Mouse (Mus musculus) kidney, postnatal 10 days (tissue): ENCODE data around the gene Atr.
"Not testable (repeated sequence)": the region's sequence is repeated elsewhere in the genome, so short reads cannot be mapped to it uniquely, and the experiment has no call there.

Source experiments
- DNase-seq: peaks from one replicate; pipeline ENCODE4 v3.0.0; 2021; ENCODE audit warnings: mixed read lengths

The Atr gene

DNA sequence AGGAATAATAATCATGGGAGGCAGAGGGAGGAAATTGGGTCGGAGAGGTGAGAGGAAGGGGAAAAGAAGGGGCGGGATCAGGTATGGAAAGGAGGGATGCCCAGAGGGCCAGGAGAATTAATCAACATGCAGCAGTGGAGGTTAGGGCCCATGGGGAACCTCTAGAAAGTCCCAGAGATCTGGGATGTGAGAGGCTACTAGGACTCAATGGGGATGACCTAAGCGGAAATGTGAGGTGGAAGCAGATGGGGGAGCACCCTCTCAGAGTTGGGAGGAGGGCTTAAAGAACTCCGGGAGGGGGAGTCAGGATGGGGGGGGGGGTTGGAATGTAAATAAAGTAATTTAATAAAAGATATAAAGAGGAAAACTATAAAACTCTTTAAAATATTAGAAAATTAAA lies 96.3 kb downstream of the Atr start:
- DNase-seq: no peak

DNA sequence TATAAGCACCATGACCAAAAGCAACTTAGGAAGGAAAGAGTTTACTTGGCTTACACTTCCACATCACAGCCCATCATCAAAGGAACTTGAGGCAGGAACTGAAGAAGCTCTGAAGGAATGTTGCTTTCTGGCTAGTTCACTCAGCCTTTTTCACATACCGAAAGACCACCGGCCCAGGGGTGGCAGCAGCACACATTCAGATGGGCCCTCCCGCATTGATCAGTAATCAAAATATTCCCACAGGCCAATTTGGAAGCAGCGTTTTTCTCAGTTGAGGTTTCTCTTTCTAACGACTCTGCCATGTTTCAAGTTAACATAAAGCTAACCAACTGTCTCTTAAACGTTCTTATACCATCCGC lies 96.8 kb downstream of the Atr start:
- DNase-seq: peak; percentile 38

DNA sequence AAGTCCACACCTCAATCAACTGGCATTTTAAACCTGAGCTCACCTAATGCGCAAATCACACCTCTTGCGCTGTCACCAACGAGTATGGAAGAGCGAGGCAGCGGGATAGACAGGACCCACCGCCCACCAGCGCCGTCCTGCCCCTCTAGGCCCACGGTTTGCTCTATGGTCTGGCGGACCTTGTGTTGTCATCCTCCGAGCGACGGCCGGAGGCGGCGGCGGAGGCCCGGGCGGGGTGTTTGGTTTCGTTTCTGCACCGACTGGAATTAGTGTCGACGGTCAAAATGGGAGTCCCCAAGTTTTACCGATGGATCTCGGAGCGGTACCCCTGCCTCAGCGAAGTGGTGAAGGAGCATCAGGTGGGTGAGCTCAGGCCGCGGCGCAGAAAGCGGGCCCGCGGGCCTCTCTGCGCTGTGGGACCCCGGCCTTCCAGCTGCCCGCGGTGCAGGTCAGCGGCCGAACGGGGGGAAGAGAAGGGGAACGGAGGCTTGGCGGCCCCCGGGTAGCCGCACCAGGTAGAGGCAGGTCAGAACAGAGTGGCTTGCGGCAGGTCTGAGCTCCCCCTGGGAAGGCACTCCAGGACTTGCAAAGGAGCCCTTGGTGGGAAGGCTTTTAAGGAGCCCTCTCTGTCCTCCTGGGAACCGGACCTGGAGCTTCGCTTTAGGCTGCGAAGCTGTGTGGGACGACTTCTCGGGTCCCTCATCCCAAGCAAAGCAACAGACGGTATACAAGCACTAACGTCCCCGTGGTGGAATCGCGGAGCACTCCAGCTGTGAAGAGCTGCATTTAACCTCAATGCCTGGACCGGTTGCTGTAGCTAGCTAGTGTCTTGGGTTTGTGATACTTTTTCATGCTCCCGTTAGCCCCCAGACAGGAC lies 97.4 kb downstream of the Atr start, which contains the start of gene Xrn1:
Gene Xrn1, plus strand, starts transcription at position 176 of the 877 bp plus-strand sequence.
- peak; percentile 96 for DNase-seq

DNA sequence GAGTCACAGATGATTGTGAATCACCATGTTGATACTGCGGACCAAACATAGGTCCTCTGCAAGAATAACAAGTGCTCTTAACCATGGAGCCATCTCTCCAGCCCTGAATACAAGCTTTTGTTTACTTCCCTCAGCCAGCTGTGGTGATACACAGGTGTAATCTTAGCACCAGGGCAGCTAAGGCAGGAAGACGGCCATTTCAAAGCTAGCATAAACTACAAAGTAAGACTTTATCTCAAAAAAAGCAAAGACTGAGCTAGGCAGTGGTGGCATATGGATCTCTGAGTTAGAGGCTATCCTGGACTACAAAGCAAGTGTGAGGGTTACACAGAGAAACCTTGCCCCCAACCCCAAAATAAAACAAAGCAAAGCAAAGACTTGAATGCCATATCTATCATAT lies 100.2 kb downstream of the Atr start:
- DNase-seq: no peak

DNA sequence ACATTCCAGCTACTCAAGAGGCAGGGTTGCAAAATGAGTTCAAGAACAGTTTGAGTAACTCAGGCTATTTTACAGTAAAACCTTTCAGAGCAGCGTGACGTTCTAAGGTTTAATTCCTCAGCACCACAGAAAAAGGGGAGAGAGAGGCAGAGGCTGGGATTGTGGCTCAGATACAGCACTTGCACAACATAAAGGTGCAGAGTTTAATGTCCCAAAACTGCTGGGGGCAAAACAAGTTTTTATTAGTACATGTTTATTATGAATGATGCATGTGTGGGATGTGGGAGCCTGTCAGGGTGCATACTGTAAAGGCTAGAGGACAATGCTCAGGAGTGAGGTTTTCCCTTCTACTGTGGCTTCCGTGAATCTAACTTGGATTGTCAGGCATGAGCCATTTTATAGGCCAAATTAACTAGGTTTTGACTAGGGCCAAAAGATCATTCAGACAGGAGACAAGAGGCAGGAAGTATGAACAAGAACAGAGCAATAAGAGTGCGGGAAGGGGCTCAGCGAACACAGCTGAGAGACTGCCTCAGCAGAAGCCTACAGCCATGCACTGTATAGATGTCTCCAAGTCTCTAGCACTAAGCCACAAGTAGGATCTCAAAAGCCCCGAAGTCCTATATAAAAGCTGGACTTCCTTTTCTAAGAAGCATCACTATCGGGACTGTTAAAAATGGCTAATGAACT lies 100.8 kb downstream of the Atr start:
- DNase-seq: no peak

DNA sequence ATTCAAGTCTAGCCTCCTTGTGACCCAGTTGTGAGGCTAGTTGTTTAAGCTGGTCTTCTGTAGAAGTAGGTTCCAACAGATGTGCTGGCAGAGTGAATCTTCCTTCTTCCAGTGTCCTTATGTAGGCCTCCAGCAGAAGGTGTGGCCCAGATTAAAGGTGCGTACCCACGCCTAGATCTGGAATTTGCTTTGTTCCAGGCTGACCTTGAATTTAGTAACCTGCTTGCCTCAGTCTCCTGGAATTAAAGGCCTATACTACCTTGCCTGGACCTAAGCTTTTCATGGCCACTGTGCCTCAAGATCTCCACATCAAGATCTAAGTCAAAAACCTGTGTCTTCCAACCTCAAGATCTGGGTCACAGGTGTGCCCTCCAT lies 101.3 kb downstream of the Atr start:
- DNase-seq: not testable (repeated sequence)

DNA sequence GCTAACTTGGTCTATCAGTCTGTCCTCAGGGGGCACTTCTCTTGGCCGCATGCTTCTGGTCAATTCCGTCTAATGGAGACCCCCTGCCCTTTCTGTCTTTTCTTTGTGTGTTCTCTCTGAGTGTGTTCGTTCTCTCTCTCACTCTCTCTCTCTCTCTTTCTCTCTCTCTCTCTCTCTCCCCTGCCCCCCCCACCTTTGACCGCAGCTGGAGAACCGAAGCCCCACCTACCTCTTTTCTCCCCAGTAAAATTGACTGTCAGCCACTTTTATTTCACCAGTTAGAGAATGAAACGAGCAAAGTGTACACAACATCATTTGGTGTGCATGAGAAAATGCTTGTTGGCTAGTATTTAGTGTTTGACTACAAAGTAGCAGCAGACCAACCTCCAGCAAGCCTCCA lies 101.8 kb downstream of the Atr start:
- DNase-seq: no peak

DNA sequence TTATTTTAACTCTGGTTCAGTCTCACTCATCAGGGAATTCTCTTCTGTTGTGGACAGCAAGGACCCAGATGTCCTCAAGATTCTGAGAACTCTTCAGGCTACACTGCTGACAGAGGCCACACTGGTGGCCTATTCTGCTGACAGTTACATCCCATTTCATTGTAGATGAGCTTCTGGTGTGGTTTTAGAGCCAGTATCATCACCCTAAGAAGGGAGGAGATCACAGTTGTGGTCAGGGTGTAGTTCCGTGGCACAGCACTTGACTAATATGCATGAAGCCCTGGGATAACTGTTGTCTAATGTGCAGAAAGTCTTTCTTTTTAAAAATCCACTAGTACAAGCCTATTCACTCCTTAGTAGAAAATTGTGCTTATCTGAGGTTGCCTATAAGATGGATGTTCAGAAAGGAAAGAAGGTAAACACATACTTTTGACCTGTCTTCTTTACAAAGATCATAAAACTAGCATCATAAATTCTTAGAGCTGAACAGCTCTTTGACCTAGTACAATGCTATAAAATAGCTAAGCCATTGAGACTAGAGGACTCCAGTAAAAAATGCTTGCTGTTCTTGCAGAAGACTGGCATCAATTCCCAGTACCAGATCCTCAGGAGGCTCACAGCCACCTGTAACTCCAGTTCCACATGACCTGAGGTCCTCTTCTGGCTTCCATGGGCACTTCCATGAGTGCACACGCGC lies 102.5 kb downstream of the Atr start:
- DNase-seq: no peak

DNA sequence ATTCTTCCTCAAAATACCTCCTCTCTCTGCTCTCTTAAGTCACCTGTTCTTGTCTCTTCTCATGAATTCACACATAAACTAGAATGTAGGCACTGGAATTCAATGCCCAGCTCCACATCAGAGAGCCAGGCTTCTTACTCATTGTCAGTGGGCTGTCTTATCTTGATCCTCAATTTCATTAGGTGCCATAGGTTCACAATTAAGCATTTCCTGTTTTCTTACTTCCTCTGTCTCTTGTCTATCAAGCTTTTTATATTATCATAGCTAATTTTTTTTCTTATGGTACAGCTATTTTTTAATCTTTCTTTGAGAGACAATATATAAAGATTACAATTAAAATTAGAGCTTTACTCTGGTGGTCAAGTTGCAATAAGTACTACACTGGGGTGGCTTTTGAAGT lies 103.7 kb downstream of the Atr start:
- no peak for DNase-seq

DNA sequence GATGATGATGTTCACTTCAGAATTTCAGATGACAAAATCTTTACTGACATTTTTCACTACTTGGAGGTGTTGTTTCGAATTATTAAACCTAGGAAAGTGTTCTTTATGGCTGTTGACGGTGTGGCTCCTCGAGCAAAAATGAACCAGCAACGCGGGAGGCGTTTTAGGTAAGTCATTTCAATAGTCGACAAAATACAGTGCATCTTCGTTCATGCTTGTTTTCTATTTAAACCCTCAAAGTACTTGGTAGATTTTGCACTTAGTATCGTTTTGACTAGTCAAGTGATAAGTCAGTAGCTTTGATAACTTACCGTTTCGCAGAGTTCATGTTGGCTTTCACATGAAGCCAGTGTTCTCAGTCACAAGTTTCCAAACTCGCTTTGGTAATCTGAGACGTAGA lies 106.6 kb downstream of the Atr start:
- no peak for DNase-seq

DNA sequence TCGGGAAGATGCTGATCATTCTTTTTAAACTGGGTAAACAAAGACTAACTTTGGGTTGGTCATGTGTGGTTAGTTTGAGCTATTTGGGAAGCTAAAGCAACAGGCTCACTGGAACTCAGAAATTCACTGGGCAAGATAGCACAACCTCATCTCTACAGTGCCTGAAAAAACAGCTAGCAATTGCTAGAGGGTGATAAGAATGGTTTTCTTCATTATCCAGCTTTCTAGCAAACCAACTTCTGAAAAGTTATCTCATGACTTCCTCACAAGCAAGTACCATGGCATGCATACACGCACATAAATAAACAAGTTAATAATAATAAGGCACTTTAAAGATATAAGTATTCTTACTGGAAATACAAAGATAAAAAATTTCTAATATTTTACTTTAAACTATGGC lies 120.9 kb downstream of the Atr start:
- DNase-seq: no peak

DNA sequence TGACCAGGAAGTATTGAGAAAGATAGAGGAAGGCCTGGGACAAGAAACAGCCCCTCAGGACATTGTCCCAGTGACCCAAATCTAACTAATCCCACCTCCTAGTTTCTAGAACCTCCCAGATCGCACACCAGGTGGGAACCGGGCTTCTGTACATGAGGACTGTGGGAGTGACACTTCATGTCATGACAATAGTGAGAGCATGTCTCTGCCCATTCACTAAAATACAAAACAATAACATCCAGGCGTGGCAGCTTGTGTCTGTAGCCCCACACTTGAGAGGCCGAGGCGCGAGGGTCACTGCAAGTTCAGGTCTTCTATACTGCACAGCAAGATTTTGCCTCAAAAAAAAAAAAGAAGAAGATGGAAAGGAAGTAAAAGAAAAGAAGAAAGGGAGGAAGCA lies 122.5 kb downstream of the Atr start:
- DNase-seq: no peak

DNA sequence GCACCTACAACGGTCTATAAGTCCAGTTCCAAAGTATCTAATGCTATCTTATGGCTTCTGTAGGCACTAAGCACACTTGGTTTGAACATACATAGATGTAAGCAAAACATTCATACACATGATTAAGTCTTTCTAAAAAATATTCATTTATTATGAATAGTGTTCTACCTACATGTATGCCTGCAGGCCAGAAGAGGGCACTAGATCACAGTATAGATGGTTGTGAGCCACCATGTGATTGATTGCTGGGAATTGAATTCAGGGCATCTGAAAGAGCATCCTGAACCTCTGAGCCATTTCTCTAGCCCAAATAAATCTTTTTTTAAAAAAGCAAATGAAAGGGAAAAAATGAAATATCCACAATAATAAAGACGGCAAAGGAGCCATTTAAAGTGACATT lies 134.9 kb downstream of the Atr start:
- DNase-seq: no peak
